Mouse (Mus musculus) E14TG2a.4 (cell line): Measurements from ENCODE around the gene Vstm2b.

Experiments
- H3K27me3 ChIP-seq: 2 replicates; pipeline ENCODE4 v1.6.1; 2014; ENCODE audit warnings: low read length, control low read depth; ENCODE audit not compliant: insufficient read depth
- H3K36me3 ChIP-seq: 2 replicates; pipeline ENCODE4 v1.6.1; 2014; ENCODE audit warnings: low read length, control low read depth; ENCODE audit not compliant: insufficient read depth
- H3K4me1 ChIP-seq: replicated peaks from 2 replicates; pipeline ENCODE4 v1.6.1; 2014; ENCODE audit warnings: low read depth, low read length, control low read depth
- H3K4me3 ChIP-seq: replicated peaks from 2 replicates; pipeline ENCODE4 v1.5.1; 2014; ENCODE audit warnings: mild to moderate bottlenecking, low read length
- H3K9me3 ChIP-seq: 2 replicates; pipeline ENCODE4 v1.6.1; 2014; ENCODE audit warnings: low read length, control low read depth
- CTCF ChIP-seq: conservative IDR thresholded peaks from 2 replicates; pipeline ENCODE4 v1.5.1; 2014; ENCODE audit warnings: low read length
- NANOG ChIP-seq: IDR thresholded peaks from 2 replicates; pipeline ENCODE4 v1.6.1; 2014; ENCODE audit warnings: borderline replicate concordance, low read length, mixed read lengths
- POU5F1 ChIP-seq: IDR thresholded peaks from 2 replicates; pipeline ENCODE4 v1.6.1; 2014; ENCODE audit warnings: low read length, borderline replicate concordance

Vstm2b gene

GRCm38 (mm10) chr7:40939371-40939770 is 41.2 kb downstream of the Vstm2b start:
- H3K4me1 ChIP-seq, result no peaks in the 10 kb centered on the region

GRCm38 (mm10) chr7:40942233-40942935 is 44.3 kb downstream of the Vstm2b start:
- no peak for TF ChIP-seq NANOG
- TF ChIP-seq POU5F1, result no peak
- peak; percentile 37 for TF ChIP-seq CTCF
- no peaks in the 10 kb centered on the region for H3K36me3 ChIP-seq
- H3K4me3 ChIP-seq, result no peak overlapping the region
- H3K9me3 ChIP-seq, result no peaks in the 10 kb centered on the region
- no peaks in the 10 kb centered on the region for H3K27me3 ChIP-seq
- no peaks in the 10 kb centered on the region for H3K4me1 ChIP-seq

More at GRCm38 (mm10) chr7:40939371-40939770, 41.2 kb downstream of the Vstm2b start:
- no peaks in the 10 kb centered on the region for H3K36me3 ChIP-seq
- TF ChIP-seq CTCF (no peak), POU5F1 (no peak), NANOG (no peak)
- no peak overlapping the region for H3K4me3 ChIP-seq
- no peaks in the 10 kb centered on the region for H3K9me3 ChIP-seq
- no peaks in the 10 kb centered on the region for H3K27me3 ChIP-seq
